Mouse (Mus musculus) small intestine, adult 2 months (tissue): ENCODE results near the gene Adamts9.

Experiments
- CTCF ChIP-seq: fragments of 200-500 bp; IDR thresholded peaks from 2 replicates; pipeline ENCODE4 v1.5.1; 2012; ENCODE audit warnings: low read depth, mild to moderate bottlenecking, control low read depth, inconsistent platforms, low read length, moderate library complexity, mixed read lengths; ENCODE audit not compliant: insufficient replicate concordance, insufficient read length; ENCODE audit errors: extremely low read depth
- POLR2A ChIP-seq: fragments of 200-500 bp; IDR thresholded peaks from 2 replicates; pipeline ENCODE4 v1.6.1; 2012; ENCODE audit warnings: low read depth, mild to moderate bottlenecking, control low read depth, inconsistent platforms, low read length, moderate library complexity

DNA sequence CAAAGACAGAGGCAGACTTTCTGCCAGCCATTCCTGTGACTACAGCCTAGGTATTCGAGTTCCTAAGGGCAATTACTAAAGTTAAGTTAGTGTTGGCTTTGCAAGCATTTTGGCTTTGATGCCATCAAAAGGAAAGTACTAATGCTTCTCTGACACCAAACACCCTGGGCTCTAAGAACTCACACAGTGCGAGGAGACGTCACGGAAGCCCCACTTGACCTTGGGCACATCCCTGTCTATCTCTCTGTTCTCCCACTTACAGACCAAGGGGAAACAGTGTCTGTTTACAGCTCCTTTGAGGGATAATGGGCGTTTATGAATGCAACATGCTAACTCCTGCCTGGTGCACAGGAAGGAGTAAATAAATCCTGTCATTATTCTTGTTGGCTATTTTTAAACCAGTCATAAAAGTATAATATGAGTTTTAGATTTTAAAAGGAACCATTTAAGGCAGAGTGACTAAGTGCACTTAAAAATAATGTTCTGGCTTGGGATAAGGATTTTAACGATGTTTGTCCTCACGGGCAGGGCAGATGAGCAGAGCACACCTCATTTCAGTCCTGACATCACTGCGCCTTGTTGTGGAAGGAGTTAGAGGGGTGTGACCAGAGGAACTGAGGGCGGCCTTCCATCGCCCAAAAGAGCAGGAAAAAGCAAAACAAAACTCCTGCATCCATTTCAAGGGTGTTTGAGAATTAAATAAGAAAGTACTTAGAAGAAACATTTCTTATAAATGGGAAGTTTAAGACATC is 22.2 kb downstream of the Adamts9 start:
- no peak for TF ChIP-seq CTCF
- no peak for TF ChIP-seq POLR2A
